Mouse (Mus musculus) gastrocnemius, adult 18-20 months (tissue): ENCODE data around the gene Agpat2. TPM values are rescaled to one million over a fixed set of nuclear protein-coding genes. Genes with fewer than 3 reads are reported as not detected.
A peak's percentile ranks its signal among the peaks of the same experiment; 100 is the strongest.

Experiments used
- microRNA-seq: library from miRNA; unstranded; fragments of <30 nt; microRNA quantifications from one replicate; pipeline ENCODE4 v1.2.0, GENCODE M21; 2021
- total RNA-seq, 2 experiments: library from RNA; stranded (reverse); gene quantifications; 2 replicates each; pipeline ENCODE4 v1.2.3; 2021

Agpat2 gene
- total RNA-seq, 2 experiments from 2014 or later, result 6.3 to 7.5 TPM

Small RNAs within 50 kb of the gene (microRNA-seq; reads per million reads assigned to microRNA genes)
- gene Mir126a, result 3.8 reads per million, percentile 4 among the genes with 10 or more reads in this experiment
- gene Mir126b, result not detected

Other genes starting within 250 kb of the Agpat2 start
- under 1 TPM; 0.47 to 0.82 TPM for gene Card9, start 243.5 kb downstream of the Agpat2 start, total RNA-seq
- 1 to 10 TPM; 4.2 to 6.5 TPM for gene Snapc4, start 223.8 kb downstream of the Agpat2 start, total RNA-seq
- 10 to 100 TPM; 24.3 to 25.6 TPM for gene Entr1, start 215.1 kb downstream of the Agpat2 start, total RNA-seq
- gene Pmpca, start 215.1 kb downstream of the Agpat2 start, total RNA-seq, result 100 to 1,000 TPM; 131 to 133 TPM
- 1 to 10 TPM; 8.6 to 9.2 TPM for gene Inpp5e, start 195.2 kb downstream of the Agpat2 start, total RNA-seq
- gene Sec16a, start 159.2 kb downstream of the Agpat2 start, total RNA-seq, result 10 to 100 TPM; 23.5 to 24.8 TPM
- 10 to 100 TPM in 1 of 2 experiments, 1 to 10 TPM in 1; 6.1 to 10.0 TPM for gene Notch1, start 87.8 kb downstream of the Agpat2 start, total RNA-seq
- gene Egfl7, start 24.4 kb downstream of the Agpat2 start, total RNA-seq, result 10 to 100 TPM; 19.6 to 34.7 TPM
- gene Gm20532, start 17.8 kb downstream of the Agpat2 start, total RNA-seq, result not detected
- gene Fam69b, start 24.0 kb upstream of the Agpat2 start, total RNA-seq, result 1 to 10 TPM; 1.9 TPM
- not detected for gene Lcn4, start 66.9 kb upstream of the Agpat2 start, total RNA-seq